Mouse (Mus musculus): ENCODE results near the gene Kcnn3.

The Kcnn3 gene

DNA sequence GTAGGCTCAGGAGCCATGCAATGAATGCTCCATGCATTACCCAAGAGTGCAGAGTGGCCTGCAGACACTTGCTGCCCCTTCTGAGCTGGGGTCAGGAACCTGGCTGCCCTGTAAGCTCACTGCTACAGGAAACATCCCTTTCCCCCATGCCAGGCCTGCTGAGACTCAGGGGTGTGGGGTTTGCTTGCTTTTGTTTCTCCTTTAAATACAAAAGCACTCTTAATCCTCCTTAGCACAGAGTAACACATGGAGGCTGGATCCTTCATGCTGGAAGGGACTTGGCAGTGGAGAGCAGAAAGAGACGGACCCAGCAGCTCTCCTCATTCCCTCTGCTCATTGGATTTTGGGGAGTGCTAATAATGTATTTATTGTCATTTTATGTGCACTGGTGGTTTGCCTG lies 87.4 kb downstream of the Kcnn3 start:
- in situ Hi-C loops (cut with MseI, MboI), result no loop called here

DNA sequence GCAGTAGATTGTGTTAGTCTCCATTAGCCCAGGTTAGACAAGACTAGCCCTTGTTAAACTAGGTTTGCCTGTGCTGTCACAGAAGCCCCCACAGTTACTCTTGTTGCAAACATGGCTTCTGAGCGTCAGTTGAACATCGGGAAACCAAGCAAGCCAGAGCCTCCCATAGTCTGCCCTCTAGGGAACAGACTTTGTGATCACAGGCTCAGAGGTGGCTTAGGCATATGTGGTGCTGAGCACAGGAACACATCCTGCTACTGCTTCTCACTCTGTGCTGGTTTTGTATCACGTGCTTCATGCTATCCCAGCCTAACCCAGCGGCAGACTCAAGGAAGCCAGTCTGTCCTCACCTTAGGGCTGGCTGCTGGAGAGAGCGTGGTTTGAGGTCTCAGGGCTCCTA lies 92.1 kb downstream of the Kcnn3 start:
- in situ Hi-C loops (cut with MseI, MboI), result no loop called here

DNA sequence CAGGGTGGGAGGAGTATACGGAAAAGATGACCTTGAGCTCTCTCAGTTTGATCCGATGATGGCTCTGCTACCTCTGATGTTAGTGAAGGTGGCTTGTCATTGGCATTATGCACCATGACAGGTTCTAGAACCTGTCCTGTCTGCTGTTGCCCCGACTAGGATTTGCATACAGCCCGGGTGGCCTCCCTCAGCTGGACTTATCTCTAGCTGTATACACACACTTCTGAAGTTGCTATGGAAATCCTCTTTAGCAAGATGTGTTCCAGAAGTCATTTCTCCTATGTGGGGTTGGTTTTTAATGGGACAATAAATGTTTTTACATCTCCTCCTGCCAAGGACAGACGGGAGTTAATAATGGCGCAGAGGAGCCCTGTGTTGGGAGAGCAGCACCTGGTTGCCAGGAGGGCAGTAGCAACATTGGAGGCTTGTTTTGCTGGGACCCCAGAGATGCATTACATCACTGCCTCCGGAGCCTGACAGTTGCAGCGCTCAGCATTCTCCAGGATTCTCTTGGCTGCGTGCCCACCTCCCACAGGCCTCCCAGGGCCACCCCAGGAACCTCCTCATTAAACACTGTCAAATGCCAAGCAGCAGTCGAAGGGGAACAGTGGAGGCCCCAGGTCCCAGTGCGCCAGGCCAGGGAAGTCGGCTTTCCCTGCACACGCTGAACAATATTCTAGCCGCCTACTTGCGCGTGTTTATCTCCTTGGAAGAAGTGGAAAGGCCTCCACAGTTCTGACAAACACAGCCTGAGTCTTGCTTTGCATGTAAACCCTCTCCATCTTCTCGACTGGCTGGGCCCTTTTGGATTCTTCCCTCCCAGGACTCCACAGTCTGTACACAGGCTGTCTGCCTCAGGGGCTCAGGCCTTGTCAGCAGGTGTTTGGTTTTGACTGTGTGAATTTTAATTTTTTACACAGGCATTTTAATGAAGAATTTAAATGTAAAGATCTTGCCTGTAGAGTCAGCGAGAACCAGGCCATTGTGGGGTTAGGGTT lies 93.9 kb downstream of the Kcnn3 start:
- in situ Hi-C loops (cut with MseI, MboI), result no loop called here

DNA sequence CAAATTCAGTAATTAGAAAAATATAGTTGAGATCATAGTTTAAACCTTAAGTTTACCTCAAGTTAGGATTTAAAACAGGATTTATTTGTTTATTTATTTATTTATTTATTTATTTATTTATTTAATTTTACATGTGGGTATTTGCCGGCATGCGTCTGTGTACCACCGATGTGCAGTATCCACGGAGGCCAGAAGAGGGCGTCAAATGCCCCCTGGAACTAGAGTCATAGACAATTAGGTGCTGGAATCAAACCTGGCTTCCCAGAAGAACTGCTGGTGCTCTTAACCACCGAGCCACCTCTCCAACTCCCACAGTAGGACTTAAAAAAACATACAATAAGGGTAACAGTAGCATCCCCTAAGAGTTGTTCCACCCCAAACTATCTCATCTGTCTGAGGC lies 96.9 kb downstream of the Kcnn3 start:
- in situ Hi-C loops (cut with MseI, MboI), result no loop called here

DNA sequence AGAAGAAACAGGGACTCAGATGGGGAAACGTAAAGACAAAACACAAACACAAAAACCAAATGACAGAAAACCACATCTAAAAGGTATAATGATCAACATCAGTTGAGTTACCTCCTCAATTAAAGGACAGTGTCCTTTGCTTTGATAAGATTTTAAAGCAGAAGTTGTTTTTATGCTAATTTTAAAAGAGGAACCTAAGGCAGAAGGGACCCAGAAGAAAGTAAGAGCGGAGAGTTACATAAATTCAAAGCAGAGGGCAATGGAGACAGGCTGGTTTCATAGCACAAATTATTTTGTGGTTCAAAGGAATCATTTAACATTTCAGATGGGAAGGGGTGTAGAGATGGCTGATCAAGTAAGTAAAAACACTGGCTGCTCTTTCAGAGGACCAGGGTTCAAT lies 97.4 kb downstream of the Kcnn3 start:
- in situ Hi-C loops (cut with MseI, MboI), result no loop called here

DNA sequence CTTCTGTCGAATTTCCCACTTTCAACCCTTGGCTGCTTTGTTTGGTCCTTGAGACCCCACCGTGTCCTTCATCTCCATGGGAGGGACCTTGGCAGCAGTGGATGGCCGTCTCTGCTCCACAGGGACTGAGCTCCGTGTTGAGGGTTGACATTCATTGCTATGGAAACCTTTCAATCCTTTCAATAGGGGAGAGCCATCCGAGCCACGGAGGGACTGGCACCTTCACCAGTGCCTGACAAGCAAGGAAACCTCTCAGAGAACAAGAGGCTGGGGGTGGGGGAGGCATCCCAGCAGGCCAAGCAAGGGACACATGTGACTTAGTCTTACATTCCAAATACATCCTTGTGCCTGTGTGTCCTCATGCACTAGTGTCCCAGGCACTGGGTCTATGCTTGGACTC lies 102.9 kb downstream of the Kcnn3 start:
- in situ Hi-C loops (cut with MseI, MboI), result no loop called here

DNA sequence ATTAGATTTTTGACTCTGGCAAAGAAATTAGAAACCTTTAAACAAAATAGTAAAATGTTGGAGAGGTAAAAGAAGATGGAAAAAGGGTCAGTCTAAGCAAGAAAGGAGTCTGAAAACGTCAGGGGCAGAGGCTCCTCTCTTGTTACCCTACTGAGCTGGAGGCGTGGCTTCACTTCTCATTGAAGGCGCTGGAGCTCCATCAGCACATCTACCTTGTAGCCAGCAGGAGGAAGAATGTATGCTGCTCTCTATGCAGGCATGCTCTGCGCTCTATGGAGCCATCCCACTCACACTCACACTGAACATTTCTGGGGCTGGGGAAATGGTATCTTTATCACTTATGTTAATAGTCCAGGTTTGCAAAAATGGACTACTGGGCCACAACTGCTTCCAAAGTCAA lies 103.6 kb downstream of the Kcnn3 start:
- in situ Hi-C loops (cut with MseI, MboI), result no loop called here

DNA sequence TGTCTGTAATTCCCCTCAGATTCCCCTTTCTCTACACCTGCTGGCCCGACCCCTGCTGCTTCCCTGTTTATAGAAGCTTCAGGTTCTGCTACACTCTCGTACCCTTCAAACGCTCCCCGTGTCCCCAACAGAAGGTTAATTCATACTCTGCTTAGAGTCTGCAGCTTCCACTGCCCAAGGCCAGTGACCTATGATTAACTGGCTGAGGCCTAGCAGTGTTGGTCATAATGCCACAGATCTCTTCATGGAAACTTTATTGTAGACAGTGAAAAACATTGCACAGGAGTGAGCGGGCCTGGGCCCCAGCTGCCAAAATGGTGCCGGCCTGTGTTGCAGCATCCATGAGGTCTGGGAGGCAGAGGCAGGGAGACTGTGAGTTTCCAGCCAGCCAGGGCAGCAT lies 104.0 kb downstream of the Kcnn3 start:
- in situ Hi-C loops (cut with MseI, MboI), result no loop called here

DNA sequence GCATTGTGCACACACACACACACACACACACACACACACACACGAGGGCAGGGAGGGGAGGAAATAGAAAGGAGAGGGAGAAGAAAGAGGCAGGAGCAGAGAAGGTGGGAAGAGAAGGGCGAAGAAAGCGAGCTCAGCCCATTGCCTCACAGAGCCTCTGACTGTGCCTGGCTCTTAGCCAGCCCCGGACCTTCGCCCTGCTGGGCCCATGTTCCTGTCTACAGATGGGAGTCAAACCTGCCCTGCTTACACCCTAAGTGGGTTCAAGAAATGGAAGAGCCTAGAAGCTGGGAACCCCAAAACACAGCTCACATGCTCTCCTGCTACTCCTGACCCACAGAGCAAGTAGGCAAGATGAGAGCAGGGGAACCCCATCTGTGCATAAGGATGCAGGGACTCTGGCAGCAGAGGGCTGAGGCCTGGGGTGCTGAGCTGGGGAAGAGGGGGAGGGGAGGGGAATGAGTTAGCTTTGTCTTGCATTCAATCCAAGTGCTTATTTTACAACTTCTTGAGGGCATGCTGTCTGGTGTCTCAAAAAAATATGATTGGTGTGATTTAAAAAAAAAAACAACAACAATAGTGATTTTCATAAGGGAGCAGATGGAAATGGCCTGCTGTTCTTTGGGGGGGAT lies 105.0 kb downstream of the Kcnn3 start:
- in situ Hi-C loops (cut with MseI, MboI), result no loop called here

DNA sequence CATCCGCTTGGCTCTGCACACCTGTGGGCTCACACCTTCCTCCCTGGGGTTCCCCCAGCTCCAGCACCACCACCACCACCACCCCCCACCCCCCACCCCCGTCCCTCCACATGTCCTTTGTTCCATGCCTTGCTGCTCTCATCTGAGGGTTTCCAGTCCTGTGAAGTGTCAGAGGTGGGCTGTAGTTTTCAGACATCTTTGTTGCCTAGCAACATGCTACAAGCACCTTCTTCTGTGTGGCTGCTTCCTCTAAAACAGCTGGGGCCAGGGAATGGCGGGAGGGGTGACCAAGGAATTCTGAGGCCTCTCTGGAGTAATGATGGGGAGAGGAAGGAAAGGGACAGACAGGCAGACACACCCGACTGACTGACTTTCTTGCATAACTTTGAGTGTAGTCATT lies 106.6 kb downstream of the Kcnn3 start:
- in situ Hi-C loops (cut with MseI, MboI), result no loop called here

DNA sequence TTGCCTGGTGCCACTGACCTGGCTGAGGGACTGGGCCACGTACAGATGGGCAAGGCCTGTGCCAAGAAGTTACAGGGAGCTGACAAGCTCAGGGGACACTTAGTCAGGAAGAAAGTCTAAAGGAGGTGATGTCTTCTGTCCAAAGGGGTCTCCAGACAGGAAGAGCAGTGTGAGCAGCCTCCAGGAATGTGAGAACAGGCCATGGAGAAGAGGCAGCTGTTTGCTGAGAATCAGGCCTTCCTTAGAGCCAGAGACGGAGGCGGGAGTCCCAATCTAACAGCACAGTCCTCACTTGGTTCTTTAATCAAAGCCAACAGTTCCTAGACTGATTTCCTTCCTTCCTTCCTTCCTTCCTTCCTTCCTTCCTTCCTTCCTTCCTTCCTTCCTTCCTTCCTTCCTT lies 109.8 kb downstream of the Kcnn3 start:
- in situ Hi-C loops (cut with MseI, MboI), result no loop called here

DNA sequence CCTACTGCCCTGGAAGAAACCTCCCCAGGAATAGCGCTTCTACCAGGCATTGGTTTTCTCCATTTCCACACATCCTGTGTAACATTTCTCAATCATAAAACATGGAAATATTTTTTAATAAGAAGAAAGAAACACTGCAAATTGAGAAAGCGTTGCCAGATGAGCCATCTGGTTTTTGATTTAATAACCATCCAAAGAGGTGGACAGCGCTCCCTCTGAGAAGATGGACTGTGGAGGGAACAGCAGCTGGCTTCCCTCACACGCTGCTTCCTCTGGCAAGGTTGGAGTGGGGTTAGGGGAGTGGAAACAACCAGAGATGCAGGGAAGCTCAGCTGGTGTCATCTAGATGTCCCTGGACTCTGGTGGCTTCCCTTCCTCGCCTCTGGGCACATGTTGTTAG lies 111.8 kb downstream of the Kcnn3 start:
- in situ Hi-C loops (cut with MseI, MboI), result no loop called here

DNA sequence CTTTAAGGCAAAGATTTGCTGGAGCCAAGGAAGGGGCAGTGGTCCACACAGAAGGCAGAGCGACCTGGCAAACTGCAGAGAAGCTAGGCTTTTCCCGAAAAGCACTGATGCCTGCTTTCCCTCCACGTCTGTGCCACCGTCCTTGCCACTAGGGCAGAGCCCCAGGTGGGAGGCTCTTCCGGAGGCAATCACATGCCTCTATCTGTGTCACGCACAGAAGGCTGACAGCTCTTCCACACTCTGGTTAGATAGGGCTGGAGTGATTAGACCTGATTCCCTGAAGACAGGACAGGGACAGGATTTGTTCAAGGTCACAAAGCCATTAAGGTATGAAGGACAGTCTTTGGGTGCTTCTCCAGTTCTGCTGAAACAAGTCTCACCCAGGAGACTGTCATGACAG lies 113.6 kb downstream of the Kcnn3 start:
- in situ Hi-C loops (cut with MseI, MboI), result no loop called here

DNA sequence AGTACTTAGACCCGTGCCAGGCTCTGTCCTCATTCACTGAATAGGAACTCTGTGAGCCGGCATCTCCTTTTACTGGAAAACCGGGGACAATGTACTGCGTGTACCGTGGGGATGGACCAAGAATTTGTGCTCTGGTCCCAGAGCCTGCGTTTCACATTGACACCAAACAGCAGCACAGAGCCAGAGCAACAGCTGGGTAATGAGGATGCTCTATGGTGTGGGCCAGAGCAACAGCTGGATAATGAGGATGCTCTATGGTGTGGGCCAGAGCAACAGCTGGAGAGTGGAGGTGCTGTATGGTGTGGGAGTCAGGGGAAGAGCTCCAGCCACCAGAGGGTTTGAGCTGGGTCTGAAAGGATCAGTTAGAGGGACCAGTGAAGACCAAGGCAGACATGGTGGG lies 114.0 kb downstream of the Kcnn3 start:
- in situ Hi-C loops (cut with MseI, MboI), result no loop called here

DNA sequence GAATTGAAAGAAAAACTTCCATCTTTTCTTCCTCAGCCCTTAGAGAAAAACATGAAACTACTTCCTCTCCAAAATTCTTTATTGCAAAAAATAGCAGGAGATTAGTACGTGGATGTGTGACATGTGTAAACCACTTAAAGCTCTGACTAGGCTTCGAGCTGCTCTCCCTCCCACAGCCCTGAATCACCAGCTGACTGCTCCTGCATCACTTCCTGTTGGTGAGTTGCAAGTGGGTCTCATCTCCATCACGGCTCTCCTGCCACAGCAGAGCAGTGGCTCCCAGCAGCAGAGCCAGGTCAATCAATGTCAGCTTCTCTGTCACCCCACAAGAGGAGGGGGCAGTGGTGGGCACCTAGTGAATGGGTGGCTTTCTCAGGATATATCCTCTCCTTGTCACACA lies 120.8 kb downstream of the Kcnn3 start:
- in situ Hi-C loops (cut with MseI, MboI), result no loop called here

DNA sequence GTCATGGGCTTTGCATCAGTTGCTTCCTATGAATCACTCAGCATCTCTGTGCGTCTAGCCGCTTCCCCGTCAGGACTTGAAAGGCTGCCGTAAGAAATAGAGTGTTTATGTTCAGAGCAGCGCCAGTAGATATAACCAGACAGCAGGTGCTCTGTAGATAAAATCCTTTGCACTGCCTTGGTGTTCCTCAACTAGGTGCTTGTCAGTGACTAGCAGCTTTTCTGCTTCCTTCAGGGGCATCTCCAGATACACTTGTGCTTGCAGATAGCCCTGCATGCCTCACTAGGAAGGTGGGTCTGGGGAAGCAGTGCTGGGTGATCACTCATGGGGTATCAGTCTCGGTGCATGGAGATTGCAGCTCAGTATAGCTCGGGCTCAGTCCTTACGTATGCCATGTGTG lies 123.4 kb downstream of the Kcnn3 start:
- in situ Hi-C loops (cut with MseI, MboI), result no loop called here

DNA sequence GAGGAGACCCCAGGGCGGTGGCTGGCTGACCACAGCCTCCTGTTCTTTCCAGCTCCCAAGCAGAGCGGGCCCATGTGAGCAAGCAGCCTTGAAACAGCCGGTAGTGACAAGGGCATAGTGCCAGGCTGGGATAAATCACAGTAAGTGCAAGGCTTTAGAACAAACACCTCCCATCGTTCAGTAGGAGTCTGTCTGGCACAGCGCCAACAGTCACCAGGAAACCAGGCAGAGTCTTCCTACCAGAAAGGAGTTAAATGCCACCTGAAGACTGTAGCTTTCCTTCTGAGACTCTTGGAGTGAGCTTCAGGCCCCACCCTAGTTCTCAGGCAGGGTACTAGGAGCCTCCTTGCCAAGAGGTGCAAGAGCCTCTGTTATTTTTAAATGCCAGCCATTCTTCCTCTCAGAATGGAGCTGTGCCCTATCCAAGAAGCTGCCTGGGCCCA lies 126.9 kb downstream of the Kcnn3 start:
- in situ Hi-C loops (cut with MseI, MboI), result no loop called here

DNA sequence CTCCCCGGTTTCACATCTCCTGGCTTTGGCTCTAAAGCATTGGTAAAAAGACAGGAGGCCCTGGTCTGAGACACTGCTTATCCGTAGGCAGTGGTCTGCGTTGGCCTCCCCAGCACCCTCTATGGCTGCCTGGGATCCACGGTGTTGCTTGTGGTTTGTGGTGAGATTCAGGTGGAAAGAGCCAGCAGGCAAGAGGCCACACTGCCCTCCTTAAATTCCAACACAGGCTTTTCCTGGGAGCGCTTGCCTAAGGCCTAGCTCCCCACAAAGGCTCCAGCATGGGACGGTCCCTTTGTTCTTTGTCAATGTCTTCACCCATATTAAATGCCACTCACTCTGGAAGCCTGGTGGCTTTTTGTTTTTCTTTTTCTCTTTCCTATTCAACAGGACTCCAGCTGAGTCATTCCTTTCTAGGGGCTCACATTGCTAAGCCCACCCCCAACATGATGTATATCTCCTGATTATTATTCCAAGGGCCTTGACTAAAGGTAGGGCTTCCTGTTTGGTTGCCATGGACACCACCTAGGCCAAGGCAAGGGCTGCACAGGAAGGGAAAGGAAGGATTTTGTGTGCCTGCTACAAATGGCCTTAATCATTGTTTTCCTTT lies 127.4 kb downstream of the Kcnn3 start:
- in situ Hi-C loops (cut with MseI, MboI), result no loop called here

DNA sequence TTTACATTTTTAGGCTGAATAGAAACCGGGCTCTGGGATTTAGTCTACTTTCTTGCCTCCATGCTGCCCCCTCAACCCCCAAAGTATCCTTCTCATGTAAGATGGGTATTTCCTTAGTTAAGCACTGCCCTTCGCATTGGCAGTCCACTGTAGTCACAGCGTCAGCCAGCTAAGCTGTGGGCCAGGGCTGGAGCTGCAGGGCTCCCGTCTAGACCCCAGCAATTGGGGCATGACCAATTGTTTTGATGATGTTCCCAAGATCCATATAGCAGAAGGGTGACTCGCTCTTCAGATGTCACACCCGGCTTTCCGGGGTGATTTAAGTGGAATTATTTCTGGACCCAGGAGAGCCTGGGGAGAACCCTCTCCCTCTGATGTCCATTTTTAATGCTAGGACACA lies 129.9 kb downstream of the Kcnn3 start:
- in situ Hi-C loops (cut with MseI, MboI), result no loop called here

DNA sequence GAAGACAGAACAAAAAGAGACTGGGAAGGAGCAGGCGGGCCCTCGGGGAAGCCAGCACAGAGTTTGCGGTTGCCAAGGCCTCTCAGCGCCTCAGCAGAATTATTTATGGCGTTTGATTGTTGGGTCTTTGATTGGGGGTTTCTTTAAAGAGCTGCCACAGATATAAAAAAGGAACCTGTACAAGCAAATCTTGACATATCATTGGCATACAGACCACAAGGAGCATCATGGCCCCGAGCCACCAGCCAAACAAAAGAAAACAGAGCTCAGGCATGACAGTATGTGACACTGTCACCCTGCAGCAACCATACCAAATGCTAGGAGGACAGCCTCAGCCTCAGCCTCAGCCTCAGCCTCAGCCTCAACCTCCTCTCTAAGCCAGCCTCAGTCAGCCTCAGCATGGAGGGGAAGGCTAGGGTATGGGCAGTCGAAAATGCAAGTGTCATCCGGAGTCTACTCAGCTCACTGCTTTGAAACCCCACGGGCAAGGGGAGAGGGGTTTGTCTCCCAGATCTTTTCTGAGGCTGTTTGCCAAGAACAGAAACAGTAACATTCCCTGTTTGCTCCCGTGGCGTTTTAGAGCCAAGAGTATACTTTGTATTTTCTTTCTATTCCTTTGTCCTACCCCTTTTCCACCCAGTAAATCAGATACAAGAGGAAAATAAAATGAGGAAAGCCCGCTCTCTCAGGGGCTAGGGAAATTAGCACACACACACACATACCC lies 133.4 kb downstream of the Kcnn3 start:
- in situ Hi-C loops (cut with MseI, MboI), result no loop called here

DNA sequence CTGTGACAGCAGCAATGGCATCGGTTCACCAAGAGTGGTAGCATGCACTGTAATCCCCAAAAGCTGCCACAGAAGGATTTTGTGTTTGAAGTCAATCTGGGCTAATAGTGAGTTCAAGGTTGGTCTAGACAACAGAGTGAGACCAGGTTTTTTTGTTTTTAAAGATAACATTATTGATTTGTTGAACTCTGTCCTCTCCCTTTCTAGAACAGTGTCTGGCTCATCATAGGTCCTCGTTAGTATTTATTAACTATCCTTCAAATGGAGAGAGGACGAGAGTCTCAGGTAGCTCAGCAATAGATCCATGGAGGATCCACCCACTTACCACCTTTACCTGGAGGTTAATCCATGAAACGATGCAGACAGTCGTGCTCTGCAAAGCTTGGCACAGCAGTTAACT lies 137.1 kb downstream of the Kcnn3 start:
- in situ Hi-C loops (cut with MseI, MboI), result no loop called here

DNA sequence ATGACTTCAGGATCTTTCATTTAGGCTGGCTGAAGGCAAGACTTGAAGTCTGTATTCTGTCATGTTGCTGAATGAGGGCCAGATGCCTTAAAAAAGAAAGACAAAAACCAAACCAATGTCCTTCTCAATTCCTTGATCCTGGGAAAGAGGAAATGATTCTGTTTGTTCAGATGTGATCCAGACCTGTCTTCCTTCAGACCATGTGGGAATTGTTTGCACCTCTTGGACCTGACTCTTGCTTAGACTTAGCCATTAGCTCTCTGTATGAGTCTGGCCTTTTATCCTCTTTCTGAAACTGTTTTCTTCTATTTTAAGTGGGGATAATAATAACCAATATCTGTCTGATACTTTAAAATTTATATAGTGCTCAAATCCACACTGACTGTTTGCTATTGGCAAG lies 138.5 kb downstream of the Kcnn3 start:
- in situ Hi-C loops (cut with MseI, MboI), result no loop called here

All from mouse trophoblast stem cell (cell line).